Mouse (Mus musculus) forebrain, embryonic 16.5 days (tissue): ENCODE data around the gene Tmem131l. TPM values are rescaled to one million over a fixed set of nuclear protein-coding genes. Genes with fewer than 3 reads are reported as not detected.

Source experiments
- ATAC-seq: fragments of 200-750 bp; cut with Nextera tagmentation; 2 replicates; pipeline ENCODE4 v1.8.0; 2017; ENCODE audit warnings: mild to moderate bottlenecking, moderate library complexity
- H3K27ac ChIP-seq: fragments of 300-500 bp; sonication (generic); 2 replicates; pipeline ENCODE4 v1.5.1; 2014; ENCODE audit warnings: low read length, control low read depth
- H3K27me3 ChIP-seq: fragments of 300-500 bp; sonication (generic); replicated peaks from 2 replicates; pipeline ENCODE4 v1.6.1; 2014; ENCODE audit warnings: low read length; ENCODE audit not compliant: control insufficient read depth, insufficient read depth
- H3K36me3 ChIP-seq: fragments of 300-500 bp; sonication (generic); 2 replicates; pipeline ENCODE4 v1.6.1; 2014; ENCODE audit not compliant: control insufficient read depth, insufficient read depth
- H3K4me1 ChIP-seq: fragments of 300-500 bp; sonication (generic); replicated peaks from 2 replicates; pipeline ENCODE4 v1.6.1; 2014; ENCODE audit warnings: low read length; ENCODE audit not compliant: control insufficient read depth, insufficient read depth
- H3K4me2 ChIP-seq: fragments of 300-500 bp; sonication (generic); 2 replicates; pipeline ENCODE4 v1.6.1; 2014; ENCODE audit warnings: mild to moderate bottlenecking, low read length, control low read depth
- H3K4me3 ChIP-seq: fragments of 300-500 bp; sonication (generic); replicated peaks from 2 replicates; pipeline ENCODE4 v1.5.1; 2014; ENCODE audit warnings: mild to moderate bottlenecking, low read length, control low read depth
- H3K9ac ChIP-seq: fragments of 300-500 bp; sonication (generic); replicated peaks from 2 replicates; pipeline ENCODE4 v1.6.1; 2014; ENCODE audit warnings: low read depth, low read length, control low read depth
- H3K9me3 ChIP-seq: fragments of 300-500 bp; sonication (generic); 2 replicates; pipeline ENCODE4 v1.6.1; 2016; ENCODE audit warnings: low read length; ENCODE audit not compliant: control insufficient read depth
- WGBS: fragments of 180-500 bp; shearing (Covaris S2); extraction: QIAGEN DNeasy Blood & Tissue Kit; methylation state at CpG from one replicate; pipeline ENCODE4 v1.1.7; 2014; 5-methylcytosine and 5-hydroxymethylcytosine counted together
- polyA plus RNA-seq: library from polyadenylated mRNA; unstranded; fragments of >200 nt; fragmentation: Nextera tagmentation; extraction: Ambion mirVana; gene quantifications from 2 replicates; pipeline ENCODE4 v1.2.1, GENCODE M21; 2015

The Tmem131l gene
- polyA plus RNA-seq, 1 experiment from 2014 or later, result 129 TPM

GRCm38 (mm10) chr3:84074777-84075176, 34.8 kb upstream of the Tmem131l start:
- 83% methylated on average over 2 of the region's 2 CpGs for WGBS
- no peaks in the 10 kb centered on the region for H3K36me3 ChIP-seq

GRCm38 (mm10) chr3:84071641-84072040, 31.7 kb upstream of the Tmem131l start:
- Histone ChIP-seq H3K9me3 (no peaks in the 10 kb centered on the region), H3K27me3 (no peaks in the 10 kb centered on the region), H3K4me2 (no peak overlapping the region), H3K4me3 (no peak overlapping the region), H3K27ac (no peak overlapping the region), H3K4me1 (no peaks in the 10 kb centered on the region), H3K9ac (no peak overlapping the region), H3K36me3 (no peaks in the 10 kb centered on the region)
- WGBS, result 15% methylated on average over 2 of the region's 2 CpGs
- no peak for ATAC-seq

More at GRCm38 (mm10) chr3:84074777-84075176, 34.8 kb upstream of the Tmem131l start:
- H3K9me3 ChIP-seq, result no peaks in the 10 kb centered on the region
- no peak overlapping the region for H3K4me3 ChIP-seq
- ATAC-seq, result no peak
- H3K27ac ChIP-seq, result no peak overlapping the region
- no peaks in the 10 kb centered on the region for H3K4me1 ChIP-seq
- H3K9ac ChIP-seq, result no peak overlapping the region
- H3K27me3 ChIP-seq, result no peaks in the 10 kb centered on the region
- H3K4me2 ChIP-seq, result no peak overlapping the region

GRCm38 (mm10) chr3:84070811-84071210, 30.8 kb upstream of the Tmem131l start:
- no peak for ATAC-seq
- H3K36me3 ChIP-seq, result no peaks in the 10 kb centered on the region
- no peaks in the 10 kb centered on the region for H3K27me3 ChIP-seq
- no peak overlapping the region for H3K27ac ChIP-seq
- H3K4me2 ChIP-seq, result no peak overlapping the region
- 94% methylated on average over 8 of the region's 8 CpGs for WGBS
- H3K9me3 ChIP-seq, result no peaks in the 10 kb centered on the region
- H3K4me3 ChIP-seq, result no peak overlapping the region
- H3K9ac ChIP-seq, result no peak overlapping the region
- H3K4me1 ChIP-seq, result no peaks in the 10 kb centered on the region

DNA sequence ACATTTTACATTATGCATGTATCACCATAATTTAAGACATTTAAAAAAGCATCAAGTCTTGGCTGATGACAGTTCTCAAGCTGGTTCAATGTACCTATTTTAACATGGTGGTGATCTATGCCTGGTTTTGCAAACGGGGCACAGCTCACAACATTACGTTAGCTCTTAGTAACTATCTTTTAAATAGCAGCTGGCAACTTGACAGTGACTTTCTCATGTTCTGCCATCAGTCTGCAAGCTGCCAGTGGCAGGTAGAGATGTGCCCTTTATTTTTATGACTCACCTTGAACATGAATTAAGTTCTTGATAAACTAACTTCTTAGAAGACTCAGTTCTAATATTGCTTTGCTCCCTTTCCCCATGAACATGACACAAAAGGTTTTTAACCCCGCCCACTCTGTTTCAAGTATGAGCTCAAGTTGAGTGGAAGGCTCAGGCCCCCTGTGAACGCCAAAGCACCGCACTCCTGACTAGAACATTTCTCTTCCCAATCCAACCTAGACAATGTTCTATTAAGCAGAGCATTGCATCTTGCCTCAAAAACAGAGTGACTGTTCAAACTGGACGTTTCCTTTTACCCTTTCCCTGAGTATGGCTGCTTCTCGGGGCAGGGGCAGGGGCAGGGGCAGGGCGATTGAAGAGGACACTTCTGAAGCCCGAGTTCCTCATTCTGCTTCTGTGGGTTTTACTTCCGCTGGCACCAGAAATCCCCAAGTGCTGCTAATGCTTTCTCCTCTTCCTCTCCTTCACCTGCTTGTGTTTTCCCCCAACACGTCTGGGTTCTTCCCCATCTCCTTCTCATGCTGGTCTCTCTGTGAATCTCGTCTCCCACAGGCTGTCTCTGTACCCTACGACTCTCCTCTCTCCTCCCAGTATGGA, 29.1 kb upstream of the Tmem131l start:
- no peak overlapping the region for H3K27ac ChIP-seq
- H3K36me3 ChIP-seq, result no peaks in the 10 kb centered on the region
- no peak for ATAC-seq
- 87% methylated on average over 13 of the region's 13 CpGs for WGBS
- H3K4me2 ChIP-seq, result no peak overlapping the region
- H3K27me3 ChIP-seq, result no peaks in the 10 kb centered on the region
- no peaks in the 10 kb centered on the region for H3K4me1 ChIP-seq
- H3K9me3 ChIP-seq, result no peaks in the 10 kb centered on the region
- no peak overlapping the region for H3K9ac ChIP-seq
- no peak overlapping the region for H3K4me3 ChIP-seq

DNA sequence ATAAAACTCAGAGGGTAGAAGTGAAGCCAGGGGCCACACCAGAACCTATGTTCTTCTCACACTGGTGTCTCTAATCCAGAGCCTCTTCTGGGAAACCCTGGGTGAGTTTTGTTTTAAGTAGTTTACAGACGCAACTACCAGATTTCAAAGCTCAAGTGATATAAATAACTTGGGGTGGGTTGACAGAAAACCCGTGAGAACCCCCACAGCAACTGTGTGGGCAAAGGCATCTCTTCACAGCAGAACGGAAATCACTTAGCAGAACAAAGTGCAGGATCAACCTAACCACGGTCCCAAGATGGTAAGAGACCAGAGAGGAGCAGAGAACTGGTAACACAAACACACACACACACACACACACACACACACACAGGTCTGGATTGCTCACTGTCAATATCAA, 25.9 kb upstream of the Tmem131l start:
- Histone ChIP-seq H3K27ac (no peak overlapping the region), H3K4me1 (no peaks in the 10 kb centered on the region; the same call in 1 of the 2 replicates), H3K4me3 (no peak overlapping the region), H3K27me3 (no peaks in the 10 kb centered on the region), H3K4me2 (no peak overlapping the region), H3K9me3 (no peaks in the 10 kb centered on the region), H3K9ac (no peak overlapping the region), H3K36me3 (no peaks in the 10 kb centered on the region)
- WGBS, result 89% methylated on average over 4 of the region's 4 CpGs
- ATAC-seq, result no peak

- WGBS, result 82% methylated on average over 2 of the region's 2 CpGs
- H3K4me1 ChIP-seq, result peaks cover 15% of the 10 kb centered on the region
- no peak overlapping the region for H3K4me2 ChIP-seq
- no peak overlapping the region for H3K4me3 ChIP-seq
- ATAC-seq, result no peak
- H3K36me3 ChIP-seq, result no peaks in the 10 kb centered on the region
- no peak overlapping the region for H3K27ac ChIP-seq
- H3K27me3 ChIP-seq, result no peaks in the 10 kb centered on the region
- no peak overlapping the region for H3K9ac ChIP-seq
- H3K9me3 ChIP-seq, result no peaks in the 10 kb centered on the region
Observed at GRCm38 (mm10) chr3:84063369-84063914, 23.5 kb upstream of the Tmem131l start.

GRCm38 (mm10) chr3:84061523-84062453, 21.8 kb upstream of the Tmem131l start:
- no peaks in the 10 kb centered on the region for H3K9me3 ChIP-seq
- peaks cover 15% of the 10 kb centered on the region for H3K4me1 ChIP-seq
- no peaks in the 10 kb centered on the region for H3K36me3 ChIP-seq
- no peak for ATAC-seq
- H3K27ac ChIP-seq, result no peak overlapping the region
- H3K4me2 ChIP-seq, result no peak overlapping the region
- no peak overlapping the region for H3K9ac ChIP-seq
- 75% methylated on average over 13 of the region's 13 CpGs for WGBS
- H3K27me3 ChIP-seq, result no peaks in the 10 kb centered on the region
- H3K4me3 ChIP-seq, result no peak overlapping the region

DNA sequence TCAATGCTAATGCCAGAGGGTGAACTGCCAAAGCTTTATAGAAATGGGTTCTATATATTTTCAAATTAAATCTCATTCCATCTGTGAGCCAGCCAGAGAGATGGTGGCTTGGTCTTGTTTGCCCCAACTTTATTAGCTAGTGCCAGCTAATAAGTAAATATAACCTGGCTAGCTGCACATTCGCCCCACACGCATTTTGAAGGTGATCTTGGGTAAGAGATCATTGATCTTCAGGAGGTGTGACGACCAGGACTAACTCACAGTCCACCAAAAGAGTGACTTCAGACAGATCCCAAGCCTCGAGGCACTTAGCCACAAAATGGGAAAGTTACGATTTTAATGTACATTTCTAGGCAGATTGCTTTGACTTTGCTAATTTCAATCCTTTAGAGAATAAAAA, 21.0 kb upstream of the Tmem131l start:
- Histone ChIP-seq H3K27ac (no peak overlapping the region), H3K9me3 (no peaks in the 10 kb centered on the region), H3K9ac (no peak overlapping the region), H3K4me2 (no peak overlapping the region), H3K4me1 (peaks cover 15% of the 10 kb centered on the region), H3K36me3 (no peaks in the 10 kb centered on the region), H3K27me3 (no peaks in the 10 kb centered on the region), H3K4me3 (no peak overlapping the region)
- no peak for ATAC-seq
- WGBS, result 88% methylated on average over 5 of the region's 5 CpGs

DNA sequence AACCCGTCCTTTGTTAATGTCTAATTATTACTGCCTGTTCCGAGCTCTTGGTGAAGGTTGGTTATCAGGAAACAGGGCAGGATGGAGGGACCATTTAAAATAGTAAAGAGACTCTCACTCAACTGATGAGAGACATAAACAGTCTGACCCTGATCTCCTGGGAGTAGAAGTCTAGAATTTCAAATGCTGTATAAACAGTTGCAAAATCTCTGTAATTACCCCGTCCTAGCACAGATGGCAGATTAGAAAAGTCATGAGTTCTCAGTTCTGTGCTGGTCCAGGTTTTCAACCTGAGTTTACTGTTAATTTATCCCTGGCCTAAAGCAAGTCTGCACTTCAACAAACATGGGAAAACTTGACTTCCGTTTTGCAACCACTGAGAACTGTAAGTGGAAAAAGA, 20.2 kb upstream of the Tmem131l start:
- Histone ChIP-seq H3K36me3 (no peaks in the 10 kb centered on the region), H3K9ac (no peak overlapping the region), H3K9me3 (no peaks in the 10 kb centered on the region), H3K27me3 (no peaks in the 10 kb centered on the region), H3K4me2 (no peak overlapping the region), H3K4me1 (peaks cover 15% of the 10 kb centered on the region), H3K27ac (peak overlapping the region; percentile 50), H3K4me3 (no peak overlapping the region)
- ATAC-seq, result 0 out of 2 replicates have a peak, but pooled peaks have one; percentile 18
- 52% methylated on average over 4 of the region's 4 CpGs for WGBS
